Mouse (Mus musculus) ES-E14 (cell line): Measurements from ENCODE around the gene Ahctf1.

Source experiments
- CHD2 ChIP-seq: IDR thresholded peaks from 2 replicates; pipeline ENCODE4 v1.6.1; 2014; ENCODE audit warnings: mild to moderate bottlenecking, low read depth, low read length, inconsistent platforms
- HCFC1 ChIP-seq: IDR thresholded peaks from 2 replicates; pipeline ENCODE4 v1.6.1; 2012; ENCODE audit warnings: low read length, inconsistent platforms, borderline replicate concordance; ENCODE audit not compliant: insufficient read depth
- MAFK ChIP-seq: IDR thresholded peaks from 2 replicates; pipeline ENCODE4 v1.6.1; 2014; ENCODE audit warnings: mild to moderate bottlenecking, low read depth, low read length, inconsistent platforms; ENCODE audit not compliant: insufficient read depth

- TF ChIP-seq MAFK: no peak
- peak; percentile 95 for TF ChIP-seq CHD2
- peak; percentile 95 for TF ChIP-seq HCFC1
Observed at GRCm38 (mm10) chr1:179803513-179804139, at the start of gene Ahctf1.
